Mouse (Mus musculus): ENCODE measurements around the gene 1700029F12Rik.
A peak's percentile ranks its signal among the peaks of the same experiment; 100 is the strongest.
"Not testable (repeated sequence)": the region's sequence is repeated elsewhere in the genome, so short reads cannot be mapped to it uniquely, and the experiment has no call there.

The 1700029F12Rik gene

GRCm38 (mm10) chr13:97034262-97034661 is at the start of gene 1700029F12Rik:
TSS of gene 1700029F12Rik (minus strand) at chr13:97034362.
- no peak for DNase-seq (ENCODE audit: low spot score in 2 of 2)

GRCm38 (mm10) chr13:97082432-97082831 is 48.3 kb upstream of the 1700029F12Rik start:
- DNase-seq (ENCODE audit: low spot score in 2 of 2) = no peak

- no peak for DNase-seq (ENCODE audit: low spot score in 2 of 2)
These were observed 46.5 kb upstream of the 1700029F12Rik start for GRCm38 (mm10) chr13:97080615-97081014.

GRCm38 (mm10) chr13:97080201-97080600 is 46.0 kb upstream of the 1700029F12Rik start:
- no peak for DNase-seq (ENCODE audit: low spot score in 2 of 2)

GRCm38 (mm10) chr13:97077556-97077955 is 43.4 kb upstream of the 1700029F12Rik start:
- no peak for DNase-seq (ENCODE audit: low spot score in 2 of 2)

- DNase-seq (ENCODE audit: low spot score in 2 of 2) = no peak
These were observed 39.3 kb upstream of the 1700029F12Rik start for GRCm38 (mm10) chr13:97073497-97073896.

- peak in 1 of 2 experiments; percentile 36 for DNase-seq (ENCODE audit: low spot score in 2 of 2)
These were observed 37.6 kb upstream of the 1700029F12Rik start for GRCm38 (mm10) chr13:97071626-97072241.

GRCm38 (mm10) chr13:97070931-97071625 is 36.9 kb upstream of the 1700029F12Rik start:
- no peak for DNase-seq (ENCODE audit: low spot score in 2 of 2)

DNA sequence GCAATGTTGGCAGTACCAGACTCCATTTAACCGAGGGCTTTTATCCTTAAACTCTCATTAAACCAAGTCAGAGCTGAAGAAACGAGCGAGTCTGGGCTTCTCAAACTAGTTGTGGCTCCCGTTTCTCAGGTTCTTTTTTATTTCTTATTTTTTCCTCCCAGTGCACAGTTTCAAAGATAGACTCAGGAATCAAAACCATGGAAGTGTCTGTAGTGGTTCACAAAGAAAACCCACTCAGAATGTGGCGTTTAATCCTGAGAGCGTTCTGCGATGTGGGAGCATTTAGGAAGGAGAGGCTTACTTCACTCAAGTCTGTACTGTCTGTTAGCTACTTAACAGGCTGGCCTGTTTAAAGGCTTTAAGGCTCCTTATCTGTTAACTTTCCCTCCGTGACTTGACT is 34.0 kb upstream of the 1700029F12Rik start:
- no peak for DNase-seq (ENCODE audit: low spot score in 2 of 2)

DNA sequence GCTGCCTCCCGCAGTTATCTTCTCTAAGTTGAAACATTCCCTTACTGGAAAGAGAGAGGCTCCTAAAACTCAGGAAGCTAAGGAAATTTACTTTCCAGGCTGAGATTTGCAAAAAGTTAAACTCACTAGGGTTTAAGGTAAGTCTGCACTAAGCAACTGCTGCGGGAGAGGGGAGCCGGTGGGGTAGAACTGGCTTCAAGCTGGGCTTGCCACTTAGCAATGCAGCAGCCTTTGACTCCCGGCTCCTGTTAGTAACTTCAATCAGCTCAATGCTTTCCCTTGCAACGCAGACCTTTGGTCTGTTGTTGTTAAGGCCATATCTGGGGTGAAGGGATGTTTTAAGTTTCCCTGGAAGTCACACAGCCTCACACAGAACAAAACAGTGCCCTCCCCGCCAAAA is 33.5 kb upstream of the 1700029F12Rik start:
- no peak for DNase-seq (ENCODE audit: low spot score in 2 of 2)

DNA sequence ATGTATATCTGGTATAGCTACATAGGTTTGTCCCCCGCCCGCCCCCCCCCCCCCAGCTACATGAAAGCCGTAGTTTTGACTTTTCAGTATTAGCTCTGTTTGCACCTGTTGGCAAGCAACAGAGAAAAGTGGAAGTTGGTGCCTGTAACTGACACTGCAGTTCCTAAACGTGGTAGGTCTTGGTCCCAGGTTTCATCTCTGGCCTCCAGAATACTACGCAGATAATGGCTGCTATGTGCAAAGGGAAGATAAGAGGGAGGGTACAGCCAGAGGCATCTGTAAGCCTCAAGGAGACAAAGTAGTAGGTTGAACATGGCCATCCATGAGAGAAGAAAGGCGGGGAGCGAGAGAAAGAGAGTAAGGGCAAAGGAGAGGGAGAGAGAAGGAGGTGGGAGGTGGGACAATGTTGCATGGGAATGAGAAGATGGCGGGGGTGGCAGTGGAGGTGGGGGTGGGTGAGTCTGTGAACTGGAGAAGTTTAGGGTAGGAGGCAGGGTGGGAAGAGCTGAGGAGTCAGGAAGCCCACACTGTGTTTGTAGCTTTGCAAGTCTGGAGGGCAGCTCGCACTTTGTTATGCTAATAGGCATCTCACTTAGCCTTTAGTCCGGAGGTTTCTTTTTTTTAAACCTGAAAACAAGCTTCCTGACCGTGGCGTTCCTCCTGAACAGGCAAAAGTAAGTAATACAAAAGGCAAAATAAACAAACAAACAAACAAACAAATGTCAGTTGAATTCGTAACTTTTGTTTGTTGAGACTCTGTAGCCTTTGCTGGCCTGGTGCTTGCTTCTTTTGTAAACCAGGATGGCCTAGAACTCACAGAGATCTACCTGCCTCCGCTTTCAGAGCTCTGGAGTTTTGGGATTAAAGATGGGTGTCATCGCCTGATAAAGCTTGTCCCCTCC is 32.7 kb upstream of the 1700029F12Rik start, which contains the start of gene Fam169a:
TSS of gene Fam169a (plus strand) at position 638 of the 902 bp plus-strand sequence.
- DNase-seq (ENCODE audit: low spot score in 2 of 2) = no peak

GRCm38 (mm10) chr13:97064844-97065621 is 30.9 kb upstream of the 1700029F12Rik start:
- DNase-seq (ENCODE audit: low spot score in 2 of 2) = not testable (repeated sequence)

DNA sequence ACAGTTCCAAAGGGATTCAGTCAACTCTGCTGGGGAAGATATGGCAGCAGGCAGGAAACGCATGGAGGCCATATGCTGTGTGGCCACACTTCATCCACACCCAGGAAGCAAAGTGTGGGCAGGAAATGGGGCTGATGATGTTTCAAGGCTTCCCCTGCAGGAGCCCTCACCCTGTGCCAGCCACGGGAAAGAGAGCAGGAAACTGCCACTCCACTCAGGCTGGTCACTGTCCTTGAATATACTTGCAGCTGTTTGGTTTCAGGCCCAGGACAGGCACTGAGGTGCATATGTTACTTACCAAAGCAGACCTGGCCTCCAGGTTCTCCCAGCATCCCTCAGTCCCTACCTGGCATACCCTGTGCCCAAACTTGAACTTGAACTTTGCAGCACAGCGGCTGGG is 30.3 kb upstream of the 1700029F12Rik start:
- DNase-seq (ENCODE audit: low spot score in 2 of 2) = no peak

- no peak for DNase-seq (ENCODE audit: low spot score in 2 of 2)
These were observed 29.3 kb upstream of the 1700029F12Rik start for GRCm38 (mm10) chr13:97063431-97063830.

GRCm38 (mm10) chr13:97062151-97062550 is 28.0 kb upstream of the 1700029F12Rik start:
- no peak for DNase-seq (ENCODE audit: low spot score in 2 of 2)

- DNase-seq (ENCODE audit: low spot score in 2 of 2) = no peak
These were observed 26.2 kb upstream of the 1700029F12Rik start for GRCm38 (mm10) chr13:97060331-97060730.

DNA sequence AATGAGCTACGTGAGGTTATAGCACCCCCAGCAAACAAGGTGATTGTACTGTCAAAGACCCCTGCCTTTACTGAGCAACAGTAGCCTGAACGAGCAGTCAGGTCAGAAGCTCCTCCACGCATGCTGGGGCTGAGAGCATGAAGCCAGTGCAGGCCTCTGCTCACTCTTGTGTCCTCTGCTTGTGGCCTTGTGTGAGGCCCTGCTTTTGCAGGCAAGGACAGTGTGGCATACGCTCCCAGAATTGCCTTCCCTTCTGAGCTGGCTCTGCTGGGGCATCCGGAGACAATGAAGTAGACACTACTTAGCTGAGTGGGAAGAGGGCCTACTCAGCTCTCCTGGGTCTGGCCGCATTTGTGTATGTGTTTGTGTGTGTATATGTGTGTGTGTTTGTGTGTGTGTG is 25.6 kb upstream of the 1700029F12Rik start:
- DNase-seq (ENCODE audit: low spot score in 2 of 2) = no peak

DNA sequence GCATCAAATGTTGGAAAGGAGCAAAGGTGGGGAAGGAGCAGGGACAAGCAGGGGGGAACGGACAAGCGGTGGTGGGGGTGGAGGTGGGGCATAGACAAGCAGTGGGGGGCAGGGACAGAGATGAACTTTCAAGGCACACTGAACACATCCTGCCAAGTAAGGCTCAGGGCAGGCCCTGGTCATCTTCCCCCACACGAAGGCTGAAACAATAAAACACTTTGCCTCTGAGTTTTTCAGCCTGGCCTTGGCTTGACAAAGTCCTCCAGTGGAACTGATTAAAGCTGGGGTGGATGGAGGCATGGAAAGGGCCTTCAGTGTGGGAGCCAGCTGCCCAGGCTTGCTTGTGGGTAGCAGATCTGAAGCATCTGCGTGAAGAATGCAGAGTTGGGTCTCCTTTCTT is 23.7 kb upstream of the 1700029F12Rik start:
- no peak for DNase-seq (ENCODE audit: low spot score in 2 of 2)

- DNase-seq (ENCODE audit: low spot score in 2 of 2) = no peak
These were observed 19.7 kb upstream of the 1700029F12Rik start for GRCm38 (mm10) chr13:97053844-97054243.

- peak in 1 of 2 experiments; percentile 83 for DNase-seq (ENCODE audit: low spot score in 2 of 2)
These were observed 18.5 kb upstream of the 1700029F12Rik start for GRCm38 (mm10) chr13:97052667-97053066.

DNA sequence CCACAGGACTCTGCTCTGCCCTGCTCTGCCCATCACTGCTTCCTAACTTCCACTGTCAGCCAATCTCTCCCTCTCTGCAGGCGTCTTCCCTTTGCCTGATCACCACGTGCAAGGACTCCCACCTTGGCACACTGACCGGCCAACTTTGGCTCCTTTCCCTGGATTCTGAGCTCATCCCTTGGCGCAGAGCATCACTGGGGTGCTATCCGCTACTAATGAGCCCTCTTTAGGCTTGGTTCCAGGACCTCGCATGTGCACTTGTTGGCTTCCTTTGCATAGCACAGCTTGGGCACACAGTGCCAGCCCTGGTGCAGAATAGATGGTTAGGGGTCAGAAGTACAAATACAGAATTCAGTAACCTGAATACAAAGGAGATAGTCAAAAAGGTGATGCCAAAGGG is 17.0 kb upstream of the 1700029F12Rik start:
- DNase-seq (ENCODE audit: low spot score in 2 of 2) = peak in 1 of 2 experiments; percentile 15
